Mouse (Mus musculus) kidney, adult 2 months (tissue): ENCODE results near the gene Pitpnm1. TPM values are rescaled to one million over a fixed set of nuclear protein-coding genes. Genes with fewer than 3 reads are reported as not detected.
"Not testable (repeated sequence)": the region's sequence is repeated elsewhere in the genome, so short reads cannot be mapped to it uniquely, and the experiment has no call there.

Source experiments
- DNase-seq: peaks from one replicate; pipeline ENCODE4 v3.0.0; 2021
- H3K27ac ChIP-seq: fragments of 200-500 bp; 2 replicates; pipeline ENCODE4 v1.5.1; 2012; ENCODE audit warnings: low read depth, low read length, control low read depth, inconsistent platforms; ENCODE audit not compliant: insufficient read depth
- H3K27me3 ChIP-seq: fragments of 200-500 bp; replicated peaks from 2 replicates; pipeline ENCODE4 v1.6.1; 2012; ENCODE audit warnings: mild to moderate bottlenecking, moderate library complexity, low read length, inconsistent platforms; ENCODE audit not compliant: control insufficient read depth, insufficient read depth
- H3K36me3 ChIP-seq: fragments of 200-500 bp; 2 replicates; pipeline ENCODE4 v1.6.1; 2012; ENCODE audit warnings: mild to moderate bottlenecking, moderate library complexity, low read length, inconsistent platforms; ENCODE audit not compliant: control insufficient read depth, insufficient read depth
- H3K4me1 ChIP-seq: fragments of 200-500 bp; 2 replicates; pipeline ENCODE4 v1.6.1; 2011; ENCODE audit warnings: low read length; ENCODE audit not compliant: control insufficient read depth, insufficient read depth
- H3K4me3 ChIP-seq: fragments of 200-500 bp; 2 replicates; pipeline ENCODE4 v1.5.1; 2011; ENCODE audit warnings: mild to moderate bottlenecking, low read depth, low read length, control low read depth; ENCODE audit not compliant: insufficient read depth
- CTCF ChIP-seq: fragments of 200-500 bp; conservative IDR thresholded peaks from 2 replicates; pipeline ENCODE4 v1.5.1; 2011; ENCODE audit warnings: low read depth, mild to moderate bottlenecking, control low read depth, low read length, moderate library complexity, mixed read lengths; ENCODE audit not compliant: insufficient read depth, insufficient read length
- POLR2A ChIP-seq: fragments of 200-500 bp; IDR thresholded peaks from one replicate; pipeline ENCODE4 v1.6.1; 2011; ENCODE audit warnings: low read depth, low read length, control low read depth
- WGBS: fragments of 180-500 bp; shearing (Covaris S2); methylation state at CpG from one replicate; pipeline ENCODE4 v1.1.7; 2018; 5-methylcytosine and 5-hydroxymethylcytosine counted together
- polyA plus RNA-seq: library from polyadenylated mRNA; depleted of rRNA; stranded (reverse); fragments of >200 nt; gene quantifications from 2 replicates; pipeline ENCODE4 v1.2.3, GENCODE M21; 2012

The Pitpnm1 gene
- polyA plus RNA-seq, 1 experiment: 46.3 TPM

DNA sequence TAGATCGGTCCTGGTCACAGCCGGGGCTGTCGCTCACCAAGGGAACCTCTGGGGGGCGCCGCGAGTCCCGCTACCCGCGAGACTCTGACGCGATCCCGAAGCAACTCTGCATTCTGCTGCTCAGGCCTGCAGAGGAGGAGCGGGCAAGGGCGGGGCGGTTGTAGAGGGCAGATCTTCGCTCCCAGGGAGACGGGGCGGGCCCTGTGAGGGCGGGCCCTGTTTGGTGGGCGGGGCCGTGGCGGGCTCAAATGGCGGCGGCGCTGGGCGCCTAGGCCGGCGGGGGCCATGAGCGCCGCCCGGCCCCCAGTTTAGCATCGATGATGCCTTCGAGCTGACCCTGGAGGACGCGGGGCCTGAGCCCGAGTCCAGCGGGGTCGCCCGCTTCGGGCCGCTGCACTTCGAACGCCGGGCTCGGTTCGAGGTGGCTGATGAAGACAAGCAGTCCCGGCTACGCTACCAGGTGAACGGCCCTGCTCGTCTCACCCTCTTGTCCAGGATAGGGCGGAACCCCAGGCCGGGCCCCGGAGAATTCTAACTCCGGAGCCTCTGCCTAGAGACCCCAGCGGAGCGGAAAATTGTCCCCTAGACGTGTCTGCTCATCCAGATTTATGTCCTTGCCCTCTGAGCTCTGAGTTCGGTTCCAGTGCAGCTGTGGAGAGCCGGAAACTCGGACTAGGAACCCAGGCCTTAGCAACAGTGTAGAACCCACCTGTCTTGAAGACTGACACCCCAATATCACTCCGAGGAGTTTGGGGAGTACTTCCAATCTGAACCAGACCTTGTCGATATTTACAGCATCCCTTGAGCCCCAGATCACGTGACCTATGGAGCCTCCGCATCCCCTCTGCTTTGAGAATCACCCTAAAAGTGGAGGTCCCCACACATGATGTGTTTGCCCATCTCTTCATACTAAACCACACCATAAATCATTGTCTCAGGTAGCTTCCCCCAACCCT is 26.2 kb downstream of the Pitpnm1 start, which contains the start of gene Aip:
TSS of gene Aip (minus strand) at position 118 of the 956 bp plus-strand sequence.
- peak within 1 kb of the TSS; percentile 24; the same call in 1 of the 2 replicates for H3K27ac ChIP-seq
- DNase-seq: peak; percentile 99
- no peaks in the 10 kb centered on the region for H3K27me3 ChIP-seq
- no peak for TF ChIP-seq POLR2A
- TF ChIP-seq CTCF: peak; percentile 64
- peaks cover 6% of the 10 kb centered on the region; the same call in 1 of the 2 replicates for H3K4me1 ChIP-seq
- peak within 1 kb of the TSS; percentile 82 for H3K4me3 ChIP-seq
- H3K36me3 ChIP-seq: no peaks in the 10 kb centered on the region; the same call in 1 of the 2 replicates
- 1% methylated on average over 62 of the region's 64 CpGs for WGBS

DNA sequence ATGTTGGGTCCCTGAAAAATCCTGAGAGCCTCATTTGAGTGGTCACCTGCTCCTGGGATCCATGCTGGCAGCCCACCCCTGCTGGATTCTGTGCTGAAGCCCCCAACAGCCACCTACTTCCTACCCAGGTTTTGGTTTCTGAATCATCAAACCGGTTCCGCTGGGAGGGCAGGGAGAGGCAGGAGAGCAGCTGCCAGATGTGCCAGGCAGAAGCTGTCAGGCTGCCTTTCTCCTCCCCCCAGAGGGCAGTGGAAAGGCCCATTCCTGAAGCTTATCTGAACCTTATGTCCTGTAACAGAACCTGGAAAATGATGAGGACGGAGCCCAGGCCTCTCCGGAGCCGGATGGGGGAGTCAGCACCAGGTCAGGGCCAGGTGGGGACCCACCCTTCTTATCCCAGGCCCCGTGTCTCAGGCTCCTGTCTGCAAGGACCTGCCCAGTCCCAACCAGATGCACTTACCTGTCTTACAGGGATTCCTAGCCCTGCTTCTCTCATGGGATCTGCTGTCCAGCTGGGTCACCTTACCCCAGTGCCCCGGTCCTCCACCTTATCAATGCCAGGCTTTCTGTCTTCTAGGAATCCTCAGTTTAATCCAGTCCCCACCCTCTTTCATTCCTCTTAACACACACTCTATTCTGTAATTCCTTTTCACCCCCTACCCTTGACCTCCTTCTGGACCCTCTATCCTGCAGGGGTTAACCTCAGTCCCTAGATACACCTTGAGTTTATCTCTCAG is 27.1 kb downstream of the Pitpnm1 start:
- Histone ChIP-seq H3K36me3 (no peaks in the 10 kb centered on the region; the same call in 1 of the 2 replicates), H3K4me1 (peaks cover 6% of the 10 kb centered on the region; the same call in 1 of the 2 replicates), H3K27ac (no peak overlapping the region), H3K27me3 (no peaks in the 10 kb centered on the region), H3K4me3 (peak overlapping the region; percentile 82)
- WGBS: 47% methylated on average over 7 of the region's 7 CpGs
- DNase-seq: peak; percentile 26
- no peak for TF ChIP-seq CTCF
- no peak for TF ChIP-seq POLR2A

DNA sequence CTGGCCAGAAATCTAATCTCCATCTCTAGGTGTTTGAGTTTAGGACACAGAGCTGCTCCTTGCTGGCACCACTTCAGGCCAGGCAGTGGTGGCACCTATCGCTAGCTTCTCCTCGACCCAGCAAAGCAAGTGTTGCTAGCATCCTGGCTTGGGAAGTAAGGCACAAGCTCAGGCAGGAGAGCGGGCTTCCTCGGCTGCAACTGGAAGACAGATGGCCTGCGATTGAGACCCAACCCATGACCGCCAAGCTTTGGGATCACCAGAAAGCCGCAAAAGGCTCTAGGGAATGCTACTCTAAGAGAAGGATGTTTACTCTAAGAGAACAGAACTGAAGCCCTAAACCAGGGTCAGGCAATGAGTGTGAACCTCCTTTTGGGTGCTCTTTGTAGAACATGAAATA is 29.7 kb downstream of the Pitpnm1 start:
- Histone ChIP-seq H3K4me1 (peaks cover 6% of the 10 kb centered on the region; the same call in 1 of the 2 replicates), H3K36me3 (no peaks in the 10 kb centered on the region; the same call in 1 of the 2 replicates), H3K4me3 (no peak overlapping the region), H3K27ac (no peak overlapping the region), H3K27me3 (no peaks in the 10 kb centered on the region)
- DNase-seq: no peak
- WGBS: 88% methylated on average over 7 of the region's 7 CpGs
- TF ChIP-seq POLR2A (no peak), CTCF (no peak)

DNA sequence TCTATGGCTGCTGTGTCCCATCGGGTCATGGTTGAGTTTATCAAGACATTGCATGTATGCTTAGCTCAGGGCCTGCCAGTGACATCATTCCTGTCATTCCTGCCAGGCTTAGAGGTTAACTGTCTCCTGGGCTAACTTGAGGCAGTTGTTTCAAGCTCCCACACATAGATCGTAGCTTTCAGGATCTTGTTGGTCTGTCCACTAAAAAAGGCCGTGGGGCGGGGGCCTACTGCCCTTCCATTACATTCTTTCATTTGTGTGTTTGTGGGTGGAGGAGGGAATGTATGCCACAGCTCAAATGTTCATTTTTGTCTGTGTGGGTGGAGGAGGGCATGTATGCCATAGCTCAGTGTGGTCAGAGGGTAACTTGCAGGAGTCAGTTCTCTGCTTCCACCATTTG is 30.3 kb downstream of the Pitpnm1 start:
- WGBS: 76% methylated on average over 4 of the region's 4 CpGs
- Histone ChIP-seq H3K27me3 (no peaks in the 10 kb centered on the region), H3K4me1 (peaks cover 6% of the 10 kb centered on the region; the same call in 1 of the 2 replicates), H3K36me3 (no peaks in the 10 kb centered on the region; the same call in 1 of the 2 replicates), H3K4me3 (no peak overlapping the region), H3K27ac (no peak overlapping the region)
- no peak for DNase-seq
- no peak for TF ChIP-seq CTCF
- no peak for TF ChIP-seq POLR2A

DNA sequence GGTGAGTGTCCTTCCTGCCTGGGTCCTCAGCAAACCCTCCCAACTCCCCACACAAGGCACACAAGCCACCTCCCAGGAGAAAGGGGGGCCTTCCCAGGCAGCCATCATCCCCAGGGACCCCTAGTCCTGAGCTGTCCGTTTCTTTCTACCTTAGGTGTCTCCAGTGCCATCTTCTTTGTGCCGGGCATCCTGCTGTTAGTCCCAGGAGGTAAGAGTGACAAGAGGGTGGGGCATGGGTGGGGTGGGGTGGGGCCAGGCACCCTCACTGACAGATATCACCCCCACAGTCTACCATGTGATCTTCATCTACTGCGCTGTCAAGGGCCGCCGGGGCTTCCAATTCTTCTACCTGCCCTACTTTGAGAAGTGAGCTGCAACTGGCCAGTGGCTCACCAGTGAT is 31.3 kb downstream of the Pitpnm1 start:
- H3K4me3 ChIP-seq: no peak overlapping the region
- H3K27me3 ChIP-seq: no peaks in the 10 kb centered on the region
- 90% methylated on average over 5 of the region's 5 CpGs for WGBS
- H3K27ac ChIP-seq: no peak overlapping the region
- H3K4me1 ChIP-seq: peaks cover 6% of the 10 kb centered on the region; the same call in 1 of the 2 replicates
- no peak for TF ChIP-seq CTCF
- no peak for TF ChIP-seq POLR2A
- H3K36me3 ChIP-seq: no peaks in the 10 kb centered on the region; the same call in 1 of the 2 replicates
- no peak for DNase-seq

DNA sequence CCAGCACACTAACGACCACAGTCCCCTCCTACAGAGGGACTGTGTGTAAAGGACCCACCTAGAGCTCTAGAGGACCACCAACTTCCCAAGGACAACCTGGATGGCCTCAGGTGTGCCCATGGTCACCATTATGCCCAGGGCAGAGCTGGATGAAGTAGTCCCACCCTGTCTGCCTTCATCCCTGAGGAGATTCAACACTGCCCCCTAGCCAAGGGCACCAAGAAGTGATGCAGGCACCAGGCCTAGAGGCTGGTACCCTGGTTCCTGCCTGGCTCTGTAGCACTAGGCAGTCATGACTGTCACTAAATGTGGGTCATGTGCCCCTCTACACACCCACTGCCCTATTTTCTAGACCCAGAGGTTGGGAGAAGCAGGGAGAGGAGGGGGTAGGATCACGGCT is 32.0 kb downstream of the Pitpnm1 start:
- Histone ChIP-seq H3K4me1 (peaks cover 1% of the 10 kb centered on the region; the same call in 1 of the 2 replicates), H3K27ac (no peak overlapping the region), H3K4me3 (no peak overlapping the region), H3K36me3 (no peaks in the 10 kb centered on the region; the same call in 1 of the 2 replicates), H3K27me3 (no peaks in the 10 kb centered on the region)
- TF ChIP-seq POLR2A (no peak), CTCF (no peak; the same call in 1 of the 2 replicates)
- WGBS: 87% methylated on average over 2 of the region's 2 CpGs
- DNase-seq: no peak

DNA sequence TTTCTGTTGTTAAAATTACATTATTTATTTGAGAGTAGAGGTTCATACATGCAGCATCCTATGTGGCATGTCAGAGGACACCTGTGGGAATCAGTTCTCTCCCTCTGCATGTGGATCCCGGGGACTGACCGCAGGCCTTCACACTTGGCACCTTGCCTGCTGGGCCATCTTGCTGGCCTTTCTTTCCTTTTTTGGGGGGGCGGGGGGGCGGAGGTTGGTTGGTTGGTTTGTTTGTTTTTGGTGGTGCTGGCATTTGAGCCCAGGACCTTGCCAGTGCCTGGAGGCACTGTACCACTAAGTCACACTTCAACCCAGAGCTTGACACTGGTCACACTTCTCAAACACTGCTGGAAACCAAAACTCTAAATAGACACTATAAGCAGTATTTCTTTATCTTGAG is 34.6 kb downstream of the Pitpnm1 start:
- DNase-seq: no peak
- Histone ChIP-seq H3K27me3 (no peaks in the 10 kb centered on the region), H3K27ac (no peak overlapping the region), H3K36me3 (no peaks in the 10 kb centered on the region), H3K4me3 (no peak overlapping the region), H3K4me1 (no peaks in the 10 kb centered on the region)
- no peak for TF ChIP-seq CTCF
- no peak for TF ChIP-seq POLR2A
- 74% methylated on average over 4 of the region's 4 CpGs for WGBS

DNA sequence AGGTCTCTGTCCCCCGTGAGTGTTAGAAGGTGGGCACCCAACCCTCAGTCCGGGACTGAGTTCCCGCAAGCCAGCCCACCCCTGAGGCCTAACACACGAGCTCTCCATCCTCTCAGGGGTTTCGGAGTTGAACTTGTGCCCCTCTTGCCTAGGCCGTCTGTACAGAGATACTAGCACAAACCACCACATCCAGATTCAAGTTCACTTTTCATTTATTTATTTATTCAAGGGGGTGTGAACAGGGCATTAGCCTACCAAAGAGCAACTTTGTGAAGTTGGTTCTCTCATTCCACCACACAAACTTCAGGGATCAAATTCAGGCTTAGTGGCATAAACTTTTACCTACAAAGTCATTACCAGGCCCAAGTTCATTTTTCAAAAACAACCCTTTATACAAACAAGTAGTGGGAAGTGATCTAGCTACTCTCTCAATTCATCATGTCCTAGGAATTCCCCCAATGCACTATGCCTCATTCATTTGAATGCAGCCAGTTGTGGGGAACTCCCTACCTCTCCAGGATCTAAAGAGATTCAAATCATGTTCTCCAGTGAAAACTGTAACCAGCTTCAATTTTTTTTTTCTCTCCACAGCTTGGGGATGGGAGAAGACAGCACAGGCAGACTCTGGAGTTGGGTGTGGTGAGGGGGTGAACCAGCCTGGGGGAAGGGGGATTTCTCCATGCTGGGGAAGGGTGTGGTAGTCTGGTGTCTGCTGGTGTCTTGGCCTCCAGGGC is 35.6 kb downstream of the Pitpnm1 start:
- H3K4me3 ChIP-seq, H3K36me3 ChIP-seq, H3K27ac ChIP-seq, H3K27me3 ChIP-seq, DNase-seq, H3K4me1 ChIP-seq: not testable (repeated sequence)
- WGBS: 86% methylated on average over 6 of the region's 6 CpGs
